Mouse (Mus musculus): ENCODE results near the gene Serpinb8. TPM values are rescaled to one million over a fixed set of nuclear protein-coding genes. Genes with fewer than 3 reads are reported as not detected.

Gene Serpinb8
- 3.0 and 4.2 TPM in 2 replicates for polyA plus RNA-seq (2015; fragmentation: Nextera tagmentation; extraction: Ambion mirVana)

GRCm38 (mm10) chr1:107589691-107590470, at the start of gene Serpinb8:
Gene Serpinb8 (plus strand): TSS chr1:107590006.

Other genes with a start within 250 kb of the Serpinb8 start
- 0.11 TPM in 1 of 2 replicates, not detected in the other for gene Serpinb11, start 228.8 kb upstream of the Serpinb8 start, polyA plus RNA-seq (2015; fragmentation: Nextera tagmentation; extraction: Ambion mirVana)
- 0.83 and 1.1 TPM in 2 replicates for gene Serpinb7, start 190.4 kb upstream of the Serpinb8 start, polyA plus RNA-seq (2015; fragmentation: Nextera tagmentation; extraction: Ambion mirVana)
- gene Serpinb2, start 78.6 kb upstream of the Serpinb8 start, polyA plus RNA-seq (2015; fragmentation: Nextera tagmentation; extraction: Ambion mirVana) = 0.36 and 0.91 TPM in 2 replicates

Measured in adrenal gland, postnatal 0 days (tissue).